Mouse (Mus musculus) olfactory bulb, adult 2 months (tissue): Measurements from ENCODE around the gene Pla2g2f.

ENCODE experiments used
- CTCF ChIP-seq: fragments of 200-500 bp; IDR thresholded peaks from 2 replicates; pipeline ENCODE4 v1.5.1; 2012; ENCODE audit warnings: low read depth, mild to moderate bottlenecking, low read length, moderate library complexity; ENCODE audit not compliant: insufficient read depth
- POLR2A ChIP-seq: fragments of 200-500 bp; IDR thresholded peaks from 2 replicates; pipeline ENCODE4 v1.6.1; 2012; ENCODE audit warnings: mild to moderate bottlenecking, low read depth, low read length, moderate library complexity; ENCODE audit not compliant: insufficient read depth

DNA sequence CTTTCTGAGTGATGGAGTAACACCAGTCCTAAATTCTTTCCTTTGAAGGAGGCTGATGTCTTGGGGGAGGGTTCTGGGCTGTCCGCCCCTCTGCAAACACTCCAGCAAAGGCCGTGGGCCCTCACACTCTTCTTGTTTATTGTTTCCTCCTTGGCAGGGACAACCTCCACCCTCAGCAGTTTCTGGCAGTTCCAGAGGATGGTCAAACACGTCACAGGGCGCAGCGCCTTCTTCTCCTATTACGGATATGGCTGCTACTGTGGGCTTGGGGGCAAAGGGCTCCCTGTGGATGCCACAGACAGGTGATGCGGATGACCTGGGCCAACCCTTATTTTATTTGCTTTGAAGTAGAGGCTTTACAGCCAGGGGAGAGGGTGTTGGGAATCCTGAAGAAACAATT, 23.3 kb downstream of the Pla2g2f start:
- TF ChIP-seq CTCF: no peak
- TF ChIP-seq POLR2A: no peak
